Mouse (Mus musculus): ENCODE measurements at regions not wholly inside any gene's neighbourhood (a gene's known extent, or its start where the extent isn't known, plus 50 kb on each side); places are given as distances from the start of the nearest gene placed in this dataset.

GRCm38 (mm10) chr14:114826662-114827321 lies 265.2 kb upstream of the Gpc5 start:
- TF ChIP-seq CTCF (IDR thresholded peaks at IDR 0.05; ENCODE audit: insufficient read depth, low read depth, low read length) (no peak), POLR2A (IDR thresholded peaks at IDR 0.05; ENCODE audit: insufficient read depth, low read depth, low read length) (no peak)
